Mouse (Mus musculus) heart, postnatal 0 days (tissue): ENCODE data around the gene Msantd3. TPM values are rescaled to one million over a fixed set of nuclear protein-coding genes. Genes with fewer than 3 reads are reported as not detected.

Source experiments
- ATAC-seq: fragments of 200-750 bp; cut with Nextera tagmentation; 2 replicates; pipeline ENCODE4 v1.8.0; 2017; ENCODE audit warnings: low read depth, moderate number of reproducible peaks, moderate library complexity; ENCODE audit not compliant: insufficient read depth
- DNase-seq: peaks from one replicate; pipeline ENCODE4 v3.0.0-alpha.2; 2016; ENCODE audit warnings: low spot score
- H3K27ac ChIP-seq: fragments of 300-500 bp; sonication (generic); 2 replicates; pipeline ENCODE4 v1.5.1; 2014; ENCODE audit warnings: low read depth, mild to moderate bottlenecking
- H3K27me3 ChIP-seq: fragments of 300-500 bp; sonication (generic); 2 replicates; pipeline ENCODE4 v1.6.1; 2014; ENCODE audit warnings: low read length, mixed read lengths; ENCODE audit not compliant: control insufficient read depth, insufficient read depth
- H3K36me3 ChIP-seq: fragments of 300-500 bp; sonication (generic); replicated peaks from 2 replicates; pipeline ENCODE4 v1.6.1; 2014; ENCODE audit warnings: low read length, mixed read lengths; ENCODE audit not compliant: control insufficient read depth, insufficient read depth
- H3K4me1 ChIP-seq: fragments of 300-500 bp; sonication (generic); 2 replicates; pipeline ENCODE4 v1.6.1; 2014; ENCODE audit warnings: antibody characterized with exemption; ENCODE audit not compliant: control insufficient read depth, insufficient read depth
- H3K4me2 ChIP-seq: fragments of 300-500 bp; sonication (generic); 2 replicates; pipeline ENCODE4 v1.6.1; 2014; ENCODE audit warnings: low read depth, mild to moderate bottlenecking, low read length, moderate library complexity
- H3K4me3 ChIP-seq: fragments of 300-500 bp; sonication (generic); 2 replicates; pipeline ENCODE4 v1.5.1; 2014; ENCODE audit warnings: low read depth, low read length
- H3K9ac ChIP-seq: fragments of 300-500 bp; sonication (generic); replicated peaks from 2 replicates; pipeline ENCODE4 v1.6.1; 2014; ENCODE audit warnings: low read depth, low read length, mixed read lengths
- H3K9me3 ChIP-seq: fragments of 300-500 bp; sonication (generic); replicated peaks from 2 replicates; pipeline ENCODE4 v1.6.1; 2016; ENCODE audit warnings: low read length; ENCODE audit not compliant: control insufficient read depth
- CTCF ChIP-seq: IDR thresholded peaks from 2 replicates; pipeline ENCODE4 v1.5.1; 2016; ENCODE audit warnings: antibody characterized with exemption, control low read depth, low read depth
- EP300 ChIP-seq: IDR thresholded peaks from 2 replicates; pipeline ENCODE4 v1.6.1; 2016; ENCODE audit warnings: antibody characterized with exemption, low read depth
- WGBS: fragments of 180-500 bp; shearing (Covaris S2); extraction: QIAGEN DNeasy Blood & Tissue Kit; methylation state at CpG from one replicate; pipeline ENCODE4 v1.1.7; 2014; 5-methylcytosine and 5-hydroxymethylcytosine counted together
- polyA plus RNA-seq: library from polyadenylated mRNA; unstranded; fragments of >200 nt; fragmentation: Nextera tagmentation; extraction: Ambion mirVana; gene quantifications from 2 replicates; pipeline ENCODE4 v1.2.1, GENCODE M21; 2015
- total RNA-seq: library from RNA; depleted of rRNA; stranded (reverse); fragments of >200 nt; gene quantifications from 2 replicates; pipeline ENCODE4 v1.2.3, GENCODE M21; 2014; ENCODE audit warnings: low replicate concordance; rRNA removed

Msantd3 gene
- total and polyA plus RNA-seq, 2 experiments from 2014 or later: 18.1 to 23.0 TPM

DNA sequence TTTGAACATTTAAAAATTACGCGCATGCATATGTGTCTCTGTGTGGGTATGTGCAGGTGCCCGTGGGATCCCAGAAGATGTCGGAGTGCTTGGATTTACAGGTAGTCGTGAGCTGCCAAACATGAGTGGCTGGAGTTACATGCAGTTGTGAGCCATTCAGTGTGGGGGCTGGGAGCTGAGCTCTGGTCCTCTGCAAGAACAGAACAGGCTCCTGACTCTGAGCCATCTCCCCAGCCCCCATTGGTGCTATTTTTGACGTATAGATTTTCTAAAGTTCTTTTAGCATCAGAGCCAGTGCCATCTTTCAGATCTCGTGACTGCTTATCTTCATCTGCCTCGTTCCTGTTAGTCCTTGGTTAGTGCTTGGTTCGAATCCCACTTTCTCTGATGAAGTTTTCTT, 69.8 kb downstream of the Msantd3 start:
- no peak for DNase-seq
- H3K36me3 ChIP-seq: 0 out of 2 replicates have a peak, but pooled peaks cover 4% of the 10 kb centered on the region
- WGBS: 74% methylated on average over 9 of the region's 9 CpGs

GRCm38 (mm10) chr4:48610251-48610650, 70.5 kb downstream of the Msantd3 start:
- ATAC-seq (no peak), DNase-seq (no peak)
- H3K36me3 ChIP-seq: 0 out of 2 replicates have a peak, but pooled peaks cover 1% of the 10 kb centered on the region
- 55% methylated on average over 6 of the region's 6 CpGs for WGBS
- TF ChIP-seq CTCF: no peak
- TF ChIP-seq EP300: no peak
- no peaks in the 10 kb centered on the region for H3K9me3 ChIP-seq
- H3K4me1 ChIP-seq: no peaks in the 10 kb centered on the region
- H3K4me2 ChIP-seq: no peak overlapping the region
- H3K9ac ChIP-seq: no peak overlapping the region
- H3K27ac ChIP-seq: no peak overlapping the region
- H3K4me3 ChIP-seq: no peak overlapping the region
- no peaks in the 10 kb centered on the region for H3K27me3 ChIP-seq

More for the DNA sequence above, 69.8 kb downstream of the Msantd3 start:
- Histone ChIP-seq H3K4me3 (no peak overlapping the region), H3K9me3 (no peaks in the 10 kb centered on the region), H3K4me1 (no peaks in the 10 kb centered on the region), H3K9ac (no peak overlapping the region), H3K27me3 (no peaks in the 10 kb centered on the region), H3K4me2 (no peak overlapping the region), H3K27ac (no peak overlapping the region)
- ATAC-seq: no peak
- TF ChIP-seq CTCF (no peak), EP300 (no peak)

Other genes with a start within 250 kb of the Msantd3 start
- gene Tex10, start 66.5 kb upstream of the Msantd3 start, total RNA-seq: 18.2 and 23.6 TPM in 2 replicates
- gene Tex10, start 66.5 kb upstream of the Msantd3 start, polyA plus RNA-seq: 14.5 and 16.0 TPM in 2 replicates
- 17.7 and 31.6 TPM in 2 replicates for gene Tmeff1, start 45.2 kb downstream of the Msantd3 start, total RNA-seq
- 14.7 and 15.2 TPM in 2 replicates for gene Tmeff1, start 45.2 kb downstream of the Msantd3 start, polyA plus RNA-seq
- gene Cavin4, start 123.6 kb downstream of the Msantd3 start, total RNA-seq: 18.1 and 27.7 TPM in 2 replicates
- 25.0 and 27.7 TPM in 2 replicates for gene Cavin4, start 123.6 kb downstream of the Msantd3 start, polyA plus RNA-seq